Mouse (Mus musculus) hindbrain, embryonic 14.5 days (tissue): Measurements from ENCODE around the gene Gm10181. TPM values are rescaled to one million over a fixed set of nuclear protein-coding genes. Genes with fewer than 3 reads are reported as not detected.

Experiments
- ATAC-seq: fragments of 200-750 bp; cut with Nextera tagmentation; 2 replicates; pipeline ENCODE4 v1.8.0; 2017; ENCODE audit warnings: moderate number of reproducible peaks, mild to moderate bottlenecking, moderate TSS enrichment, moderate library complexity; ENCODE audit not compliant: low FRiP score
- DNase-seq: peaks from one replicate; pipeline ENCODE4 v3.0.0-alpha.2; 2015; ENCODE audit warnings: low spot score
- H3K27ac ChIP-seq: fragments of 300-500 bp; sonication (generic); 2 replicates; pipeline ENCODE4 v1.5.1; 2014; ENCODE audit warnings: mild to moderate bottlenecking, moderate library complexity
- H3K27me3 ChIP-seq: fragments of 300-500 bp; sonication (generic); 2 replicates; pipeline ENCODE4 v1.6.1; 2014; ENCODE audit warnings: mild to moderate bottlenecking, low read length, mixed read lengths; ENCODE audit not compliant: control insufficient read depth, insufficient read depth
- H3K36me3 ChIP-seq: fragments of 300-500 bp; sonication (generic); replicated peaks from 2 replicates; pipeline ENCODE4 v1.6.1; 2014; ENCODE audit not compliant: control insufficient read depth, insufficient read depth
- H3K4me1 ChIP-seq: fragments of 300-500 bp; sonication (generic); replicated peaks from 2 replicates; pipeline ENCODE4 v1.6.1; 2014; ENCODE audit warnings: antibody characterized with exemption, low read length, mixed read lengths; ENCODE audit not compliant: control insufficient read depth, insufficient read depth
- H3K4me2 ChIP-seq: fragments of 300-500 bp; sonication (generic); replicated peaks from 2 replicates; pipeline ENCODE4 v1.6.1; 2014; ENCODE audit warnings: mild to moderate bottlenecking, moderate library complexity
- H3K4me3 ChIP-seq: fragments of 300-500 bp; sonication (generic); replicated peaks from 2 replicates; pipeline ENCODE4 v1.5.1; 2014; ENCODE audit warnings: mild to moderate bottlenecking, low read length
- H3K9ac ChIP-seq: fragments of 300-500 bp; sonication (generic); 2 replicates; pipeline ENCODE4 v1.6.1; 2014
- H3K9me3 ChIP-seq: fragments of 300-500 bp; sonication (generic); 2 replicates; pipeline ENCODE4 v1.6.1; 2016; ENCODE audit warnings: low read length; ENCODE audit not compliant: control insufficient read depth
- WGBS: fragments of 180-500 bp; shearing (Covaris S2); extraction: QIAGEN DNeasy Blood & Tissue Kit; methylation state at CpG from one replicate; pipeline ENCODE4 v1.1.7; 2014; 5-methylcytosine and 5-hydroxymethylcytosine counted together
- polyA plus RNA-seq: library from polyadenylated mRNA; unstranded; fragments of >200 nt; fragmentation: Nextera tagmentation; extraction: Ambion mirVana; gene quantifications from 2 replicates; pipeline ENCODE4 v1.2.1, GENCODE M21; 2014

Gene Gm10181
- not detected in 2 replicates for polyA plus RNA-seq

- Histone ChIP-seq H3K9ac (no peak within 1 kb of the TSS), H3K9me3 (no peaks in the 10 kb centered on the region), H3K36me3 (no peaks in the 10 kb centered on the region), H3K27me3 (no peaks in the 10 kb centered on the region), H3K27ac (no peak within 1 kb of the TSS), H3K4me3 (no peak within 1 kb of the TSS), H3K4me1 (no peaks in the 10 kb centered on the region), H3K4me2 (no peak within 1 kb of the TSS)
- ATAC-seq (no peak), DNase-seq (no peak)
- WGBS, result 84% methylated on average over 2 of the region's 2 CpGs
Measured at GRCm38 (mm10) chr9:25089122-25089521, at the start of gene Gm10181. TSS of gene Gm10181 (plus strand) at chr9:25089422.

- peak; percentile 53; the same call in 1 of the 2 replicates for ATAC-seq
- WGBS, result 27% methylated on average over 6 of the region's 6 CpGs
- Histone ChIP-seq H3K27me3 (no peaks in the 10 kb centered on the region), H3K9ac (no peak overlapping the region), H3K4me3 (no peak overlapping the region), H3K4me1 (no peaks in the 10 kb centered on the region), H3K4me2 (no peak overlapping the region), H3K36me3 (no peaks in the 10 kb centered on the region), H3K9me3 (no peaks in the 10 kb centered on the region), H3K27ac (no peak overlapping the region)
- DNase-seq, result peak; percentile 96
Measured at GRCm38 (mm10) chr9:25041665-25042064, 47.6 kb upstream of the Gm10181 start.

GRCm38 (mm10) chr9:25042162-25043111 lies 46.8 kb upstream of the Gm10181 start:
- Histone ChIP-seq H3K9me3 (no peaks in the 10 kb centered on the region), H3K27me3 (no peaks in the 10 kb centered on the region), H3K36me3 (no peaks in the 10 kb centered on the region), H3K27ac (no peak overlapping the region), H3K4me1 (no peaks in the 10 kb centered on the region), H3K9ac (no peak overlapping the region), H3K4me2 (no peak overlapping the region), H3K4me3 (no peak overlapping the region)
- 72% methylated on average over 15 of the region's 15 CpGs for WGBS
- DNase-seq (no peak), ATAC-seq (no peak)

GRCm38 (mm10) chr9:25044325-25044724 lies 44.9 kb upstream of the Gm10181 start:
- Histone ChIP-seq H3K36me3 (no peaks in the 10 kb centered on the region), H3K27ac (no peak overlapping the region), H3K4me1 (no peaks in the 10 kb centered on the region), H3K9me3 (no peaks in the 10 kb centered on the region), H3K4me2 (no peak overlapping the region), H3K9ac (no peak overlapping the region), H3K4me3 (no peak overlapping the region), H3K27me3 (no peaks in the 10 kb centered on the region)
- DNase-seq (no peak), ATAC-seq (no peak)
- WGBS, result 96% methylated on average over 3 of the region's 3 CpGs

GRCm38 (mm10) chr9:25048289-25048688 lies 40.9 kb upstream of the Gm10181 start:
- DNase-seq (no peak), ATAC-seq (no peak)
- H3K27ac ChIP-seq, result no peak overlapping the region
- no peak overlapping the region for H3K4me3 ChIP-seq
- H3K9ac ChIP-seq, result no peak overlapping the region
- WGBS, result 56% methylated on average over 2 of the region's 2 CpGs
- no peaks in the 10 kb centered on the region for H3K4me1 ChIP-seq
- no peaks in the 10 kb centered on the region for H3K36me3 ChIP-seq
- no peaks in the 10 kb centered on the region for H3K27me3 ChIP-seq
- H3K9me3 ChIP-seq, result no peaks in the 10 kb centered on the region
- H3K4me2 ChIP-seq, result no peak overlapping the region

- no peak overlapping the region for H3K4me3 ChIP-seq
- ATAC-seq (no peak), DNase-seq (no peak)
- H3K4me1 ChIP-seq, result no peaks in the 10 kb centered on the region
- no peak overlapping the region for H3K4me2 ChIP-seq
- no peak overlapping the region for H3K27ac ChIP-seq
- no peaks in the 10 kb centered on the region for H3K9me3 ChIP-seq
- WGBS, result 87% methylated on average over 2 of the region's 2 CpGs
- no peaks in the 10 kb centered on the region for H3K27me3 ChIP-seq
- H3K36me3 ChIP-seq, result no peaks in the 10 kb centered on the region
- no peak overlapping the region for H3K9ac ChIP-seq
Measured at GRCm38 (mm10) chr9:25048940-25049339, 40.3 kb upstream of the Gm10181 start.

GRCm38 (mm10) chr9:25051901-25052300 lies 37.3 kb upstream of the Gm10181 start:
- Histone ChIP-seq H3K9ac (no peak overlapping the region), H3K27me3 (no peaks in the 10 kb centered on the region), H3K36me3 (no peaks in the 10 kb centered on the region), H3K27ac (no peak overlapping the region), H3K9me3 (no peaks in the 10 kb centered on the region), H3K4me3 (no peak overlapping the region), H3K4me1 (no peaks in the 10 kb centered on the region), H3K4me2 (no peak overlapping the region)
- DNase-seq (no peak), ATAC-seq (no peak)
- 68% methylated on average over 4 of the region's 4 CpGs for WGBS

GRCm38 (mm10) chr9:25055650-25056376 lies 33.4 kb upstream of the Gm10181 start:
- H3K9me3 ChIP-seq, result no peaks in the 10 kb centered on the region
- ATAC-seq (peak; percentile 71; the same call in 1 of the 2 replicates), DNase-seq (no peak)
- H3K27me3 ChIP-seq, result no peaks in the 10 kb centered on the region
- no peak overlapping the region for H3K9ac ChIP-seq
- H3K36me3 ChIP-seq, result no peaks in the 10 kb centered on the region
- no peak overlapping the region for H3K4me2 ChIP-seq
- no peak overlapping the region for H3K4me3 ChIP-seq
- no peaks in the 10 kb centered on the region for H3K4me1 ChIP-seq
- H3K27ac ChIP-seq, result no peak overlapping the region

GRCm38 (mm10) chr9:25058726-25059125 lies 30.5 kb upstream of the Gm10181 start:
- no peaks in the 10 kb centered on the region for H3K27me3 ChIP-seq
- H3K4me1 ChIP-seq, result no peaks in the 10 kb centered on the region
- no peak overlapping the region for H3K9ac ChIP-seq
- H3K4me3 ChIP-seq, result no peak overlapping the region
- H3K27ac ChIP-seq, result no peak overlapping the region
- no peaks in the 10 kb centered on the region for H3K9me3 ChIP-seq
- 78% methylated on average over 2 of the region's 3 CpGs for WGBS
- ATAC-seq (no peak), DNase-seq (no peak)
- no peak overlapping the region for H3K4me2 ChIP-seq
- H3K36me3 ChIP-seq, result no peaks in the 10 kb centered on the region
